Comparison of ENCODE assay signal across 7 mouse cellular contexts in genomic region chr17:27716804-27717203, GRCm38 (mm10). TPM values are rescaled to one million over a fixed set of nuclear protein-coding genes. Genes with fewer than 3 reads are reported as not detected.
DNase-seq lines count a peak whose midpoint lies in the region; ATAC-seq and TF ChIP-seq lines count a peak whose summit lies in the region.

No protein-coding gene starts in this region.

- peak; percentile 80 for DNase-seq in ES-E14 (ENCODE audit: low read depth, low spot score)
- DNase-seq in embryo, embryonic 10 days (ENCODE audit: low spot score), result peak; percentile 70
- peak; percentile 33 for DNase-seq in induced T-regulatory cell, adult 2 months (ENCODE audit: low read depth)
- DNase-seq in liver, embryonic 14.5 days (ENCODE audit: low read depth in 3 of 3, low spot score in 3 of 3), result no peak
- DNase-seq in retina, adult 2 months (ENCODE audit: low read depth, low spot score), result peak; percentile 55
- DNase-seq in cerebellum, adult 8-10 months, result no peak
- DNase-seq in layer of hippocampus, adult 2 months (ENCODE audit: low spot score in 2 of 2), result no peak

- no peak for TF ChIP-seq EP300 in liver, embryonic 14.5 days (IDR thresholded peaks at IDR 0.05; ENCODE audit: low read depth)

- H3K4me2 ChIP-seq in liver, embryonic 14.5 days (ENCODE audit: low read depth), result peak overlapping the region; percentile 9

- H3K4me1 ChIP-seq in ES-E14 (ENCODE audit: control insufficient read depth in 2 of 2, insufficient read depth in 2 of 2, low read length in 2 of 2, poor library complexity in 1 of 2), result peaks cover 2 to 21% of the 10 kb centered on the region in 2 experiments; a peak in 2 of 4 replicates
- no peaks in the 10 kb centered on the region for H3K4me1 ChIP-seq in liver, embryonic 14.5 days (replicated peaks; ENCODE audit: control insufficient read depth in 2 of 2, insufficient read depth in 2 of 2, low read length in 1 of 2)

- no peaks in the 10 kb centered on the region for H3K36me3 ChIP-seq in ES-E14 (ENCODE audit: control insufficient read depth, insufficient read depth, low read length, poor library complexity, severe bottlenecking)
- no peaks in the 10 kb centered on the region for H3K36me3 ChIP-seq in liver, embryonic 14.5 days (replicated peaks; ENCODE audit: control insufficient read depth, insufficient read depth, low read depth)

- H3K9ac ChIP-seq in ES-E14 (ENCODE audit: insufficient read depth, low read depth, low read length, poor library complexity, severe bottlenecking), result peak overlapping the region; percentile 68
- H3K9ac ChIP-seq in liver, embryonic 14.5 days (replicated peaks), result no peak overlapping the region

- 7% methylated on average over 16 of the region's 16 CpGs for WGBS in liver, embryonic 14.5 days (ENCODE audit: insufficient replicate concordance)

- H3K9me3 ChIP-seq in ES-E14 (ENCODE audit: control insufficient read depth, insufficient read depth, low read depth, low read length), result no peaks in the 10 kb centered on the region
- H3K9me3 ChIP-seq in liver, embryonic 14.5 days (ENCODE audit: control insufficient read depth, low read length), result no peaks in the 10 kb centered on the region

- no peaks in the 10 kb centered on the region for H3K27me3 ChIP-seq in liver, embryonic 14.5 days (ENCODE audit: control insufficient read depth, insufficient read depth, low read length)

- no peak overlapping the region for H3K27ac ChIP-seq in ES-E14 (ENCODE audit: insufficient read depth, low read depth, low read length, poor library complexity, severe bottlenecking)
- no peak overlapping the region for H3K27ac ChIP-seq in liver, embryonic 14.5 days
- no peak overlapping the region for H3K27ac ChIP-seq in layer of hippocampus, adult 2 months

- no peak for TF ChIP-seq CTCF in liver, embryonic 14.5 days (IDR thresholded peaks at IDR 0.05; ENCODE audit: low read depth)
- no peak for TF ChIP-seq CTCF in layer of hippocampus, adult 2 months (conservative IDR thresholded peaks at IDR 0.05)

- H3K4me3 ChIP-seq in ES-E14 (ENCODE audit: insufficient read depth in 1 of 2, low read depth in 1 of 2, low read length in 2 of 2, poor library complexity in 1 of 2, severe bottlenecking in 1 of 2), result peak overlapping the region; percentile 73 to 83
- no peak overlapping the region for H3K4me3 ChIP-seq in liver, embryonic 14.5 days (ENCODE audit: insufficient read depth in 1 of 2, low read depth in 2 of 2, low read length in 2 of 2)
- H3K4me3 ChIP-seq in layer of hippocampus, adult 2 months, result no peak overlapping the region; the same call in 1 of the 2 replicates

- no peak for ATAC-seq in liver, embryonic 14.5 days (ENCODE audit: insufficient read depth)

- in situ Hi-C loops in ES-E14 (cut with MboI; ENCODE audit: low sequenced_read_pairs in 2 of 2, unreplicated experiment in 2 of 2), result no loop called here

TF ChIP-seq in ES-E14, 5 proteins besides CTCF, POLR2A, EP300 and RAD21:
- TF ChIP-seq HCFC1 (IDR thresholded peaks at IDR 0.05; ENCODE audit: borderline replicate concordance, insufficient read depth, low read length), result no peak

RNA-seq across cellular contexts. Expression of gene Spdef, which starts 12.0 kb away (rescaled TPM):
- total RNA-seq in ES-E14 (2012; rRNA removed), result 0.53 TPM in 1 of 2 replicates, not detected in the other
- not detected in 2 replicates for polyA plus RNA-seq in liver, embryonic 14.5 days (2012; rRNA removed)
- not detected in 2 replicates for polyA plus RNA-seq in liver, embryonic 14.5 days (2014; fragmentation: Nextera tagmentation; extraction: Ambion mirVana)
- under 1 TPM; 0.59 to 0.61 TPM for total RNA-seq in layer of hippocampus, adult 2 months (2021)

Comparison
In these comparisons a context has a peak if more than half of its experiments do, and no peak if none do; other contexts are left out.
1. DNase-seq: peak in ES-E14 (single experiment), embryo, embryonic 10 days (single experiment), induced T-regulatory cell, adult 2 months (single experiment) and retina, adult 2 months (single experiment); none in liver, embryonic 14.5 days (0 of 3), cerebellum, adult 8-10 months (single experiment) and layer of hippocampus, adult 2 months (0 of 2).
2. H3K4me3 ChIP-seq: peak in ES-E14 (2 of 2); none in liver, embryonic 14.5 days (0 of 2) and layer of hippocampus, adult 2 months (single experiment).